Mouse (Mus musculus): Measurements from ENCODE around the gene Pih1d1. TPM values are rescaled to one million over a fixed set of nuclear protein-coding genes. Genes with fewer than 3 reads are reported as not detected.

Pih1d1 gene
- polyA plus RNA-seq, 2 experiments from 2014 or later: 40.4 to 50.6 TPM

DNA sequence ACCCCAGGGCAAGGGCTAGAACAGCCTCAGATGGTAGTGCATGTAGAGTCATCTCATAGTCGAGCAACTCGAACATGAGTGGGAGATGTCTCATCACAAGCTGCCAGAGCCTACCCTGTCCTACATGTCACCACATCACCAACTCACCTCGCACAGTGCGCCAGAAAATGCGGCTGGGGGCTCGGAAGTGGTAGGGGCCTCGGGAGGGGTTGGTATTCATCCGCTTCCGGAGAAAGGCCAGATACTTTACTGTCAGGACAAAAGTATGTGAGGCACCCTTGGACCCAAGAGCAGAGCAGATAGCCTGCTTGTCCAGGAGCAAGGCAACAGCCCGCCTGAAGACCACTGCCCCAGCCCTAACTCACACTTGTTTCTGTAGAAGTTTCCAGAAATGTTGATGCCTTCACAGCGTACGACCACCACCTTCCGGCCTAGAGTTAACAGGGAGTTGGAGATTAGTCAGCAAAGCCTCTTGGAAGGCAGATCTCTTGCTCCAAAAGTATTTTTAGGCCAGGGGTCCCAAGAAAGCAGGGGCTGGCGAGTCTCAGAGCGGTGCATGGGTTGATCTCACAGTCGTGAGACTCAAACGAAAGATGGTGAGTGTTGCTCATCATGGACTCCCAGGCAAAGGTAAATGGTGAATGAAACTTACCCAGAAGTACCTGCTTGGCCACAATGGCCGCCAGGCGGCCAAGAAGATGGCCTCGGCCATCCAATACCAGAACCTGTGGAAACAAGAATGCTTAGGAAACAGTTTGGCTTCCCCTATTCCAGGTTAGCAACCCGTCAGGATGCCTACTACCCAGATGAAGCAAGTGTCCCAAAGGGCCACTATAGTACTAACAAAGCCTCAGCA, 27.0 kb upstream of the Pih1d1 start:
- no peak for ATAC-seq

DNA sequence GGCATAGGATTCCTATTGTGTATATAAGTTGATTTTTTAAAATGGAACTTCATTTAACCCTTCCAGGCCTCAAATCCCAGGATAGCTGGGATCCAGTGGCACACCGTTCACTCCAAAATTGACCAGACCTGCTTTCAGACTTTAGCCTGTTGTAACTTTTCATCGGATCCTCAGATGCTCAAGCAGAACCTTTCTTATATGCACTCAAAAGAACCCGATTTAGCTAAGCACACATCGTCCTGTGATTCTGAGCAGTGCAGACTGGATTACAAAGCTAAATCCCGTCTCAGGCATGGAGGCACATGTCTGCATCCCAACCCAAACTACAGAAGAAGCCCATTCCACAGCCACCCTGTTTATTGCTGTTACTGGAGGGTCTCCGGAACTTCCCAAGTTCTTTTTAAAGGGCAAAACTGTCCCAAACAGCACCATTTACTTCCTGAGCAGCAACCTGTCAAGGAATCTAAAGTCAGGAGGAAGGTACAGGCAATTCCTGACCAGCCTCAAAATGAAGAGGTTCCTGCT, 26.3 kb upstream of the Pih1d1 start:
- no peak for ATAC-seq

DNA sequence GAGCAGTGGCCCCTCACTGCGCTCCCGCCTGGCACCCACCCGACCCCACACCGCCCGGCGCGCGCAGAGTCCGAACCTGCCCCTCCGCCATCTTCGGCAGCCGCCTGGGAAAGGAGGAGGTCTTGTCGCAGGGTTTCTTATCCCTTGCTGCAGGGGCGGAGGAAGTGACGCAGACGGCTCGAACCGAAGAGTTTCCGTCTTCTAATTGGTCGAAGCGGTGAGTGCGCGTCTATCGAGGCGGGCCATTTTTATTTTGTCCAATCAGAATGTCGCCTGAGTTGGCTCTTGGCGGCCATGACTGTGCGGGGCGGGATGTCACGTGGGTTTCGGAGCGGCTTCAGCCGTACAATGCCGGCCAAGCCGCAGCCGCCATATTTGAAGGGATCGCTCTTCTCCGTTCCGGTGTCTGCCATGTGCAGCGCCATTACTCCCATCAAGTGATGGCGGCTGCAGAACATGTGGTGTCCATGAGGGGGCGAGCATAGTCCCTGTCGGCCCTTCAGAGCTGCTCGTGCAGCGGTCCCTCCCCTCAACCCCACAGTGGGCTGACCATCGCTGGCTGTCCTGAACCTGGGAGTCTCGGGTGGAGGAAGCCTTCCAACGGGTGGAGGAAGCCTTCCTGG, 25.4 kb upstream of the Pih1d1 start, which contains the start of gene Rpl13a:
Rpl13a (minus strand) TSS at position 138 of the 623 bp plus-strand sequence.
- ATAC-seq: peak; percentile 82

DNA sequence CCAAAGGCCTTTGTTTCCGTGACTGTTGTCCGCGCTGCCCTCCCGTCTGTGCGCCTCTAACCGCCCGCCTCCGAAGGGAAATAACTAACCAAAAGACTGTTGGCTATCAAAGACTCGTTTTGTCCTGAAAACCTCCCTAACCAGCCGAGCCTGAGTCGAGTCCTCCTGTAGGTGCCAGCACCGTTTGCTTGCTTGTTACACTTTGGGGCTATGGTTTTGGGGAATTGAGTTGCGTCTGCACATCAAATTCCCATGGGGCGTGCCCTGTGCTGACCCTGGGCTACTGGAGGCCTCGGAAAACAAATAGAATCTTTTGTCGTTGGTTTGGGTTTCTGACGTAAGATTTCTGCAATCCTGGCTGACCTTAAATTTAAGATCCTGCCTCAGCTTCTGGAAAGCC, 24.8 kb upstream of the Pih1d1 start:
- no peak for ATAC-seq

DNA sequence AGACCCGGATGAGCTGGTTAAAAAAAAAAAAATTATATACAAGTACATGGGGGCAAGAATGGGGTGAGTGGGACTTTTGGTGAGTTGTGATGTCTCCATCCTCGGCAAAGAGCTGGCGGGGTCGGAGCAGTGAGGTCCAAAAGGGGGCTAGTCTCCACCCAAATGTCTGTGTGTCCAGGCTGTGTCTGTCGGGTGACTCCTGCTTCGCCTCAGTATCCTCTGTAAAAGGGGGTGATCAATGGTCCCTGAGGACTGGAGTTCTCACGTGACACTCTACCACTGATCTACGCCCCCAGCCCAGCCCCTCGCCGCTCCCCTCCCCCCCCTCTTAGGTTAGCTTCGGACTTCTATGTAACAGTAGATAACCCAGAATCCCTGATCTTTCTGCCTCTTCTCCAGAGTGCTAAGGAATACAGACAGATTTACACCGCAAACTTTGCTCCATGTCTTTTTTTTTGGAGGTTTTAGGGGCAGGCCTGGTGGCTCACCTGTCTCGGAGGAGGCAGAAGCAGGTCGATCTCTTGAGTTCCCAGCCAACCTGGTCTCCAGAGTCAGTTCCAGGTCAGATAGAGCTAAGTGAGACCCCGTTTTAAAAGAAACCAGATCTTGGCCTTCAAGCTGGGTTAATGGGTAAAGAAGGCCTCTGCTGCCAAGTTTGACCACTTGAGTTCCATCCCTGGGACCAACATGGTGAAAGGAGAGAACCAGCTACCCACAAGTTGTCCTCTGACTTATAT, 24.2 kb upstream of the Pih1d1 start:
- ATAC-seq: no peak

DNA sequence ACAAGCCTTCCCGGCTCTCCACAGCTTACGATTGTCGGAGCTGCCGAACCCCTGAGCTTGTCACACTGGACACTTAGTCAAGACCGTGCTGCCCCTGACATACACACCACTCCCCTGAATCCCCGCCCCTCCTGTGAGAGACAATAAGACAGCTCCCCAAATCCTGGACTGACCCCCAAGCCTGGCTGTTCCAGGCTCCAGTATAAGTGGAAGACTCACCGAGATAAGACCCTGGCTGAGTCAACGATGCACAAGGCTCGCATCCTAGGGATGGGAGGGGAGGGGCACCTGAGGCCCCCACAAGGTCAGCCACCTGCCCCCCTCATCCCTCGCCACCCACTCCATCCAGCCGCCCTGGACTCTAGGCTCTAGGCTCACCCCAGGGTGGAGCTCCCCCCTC, 22.3 kb upstream of the Pih1d1 start:
- no peak for ATAC-seq

DNA sequence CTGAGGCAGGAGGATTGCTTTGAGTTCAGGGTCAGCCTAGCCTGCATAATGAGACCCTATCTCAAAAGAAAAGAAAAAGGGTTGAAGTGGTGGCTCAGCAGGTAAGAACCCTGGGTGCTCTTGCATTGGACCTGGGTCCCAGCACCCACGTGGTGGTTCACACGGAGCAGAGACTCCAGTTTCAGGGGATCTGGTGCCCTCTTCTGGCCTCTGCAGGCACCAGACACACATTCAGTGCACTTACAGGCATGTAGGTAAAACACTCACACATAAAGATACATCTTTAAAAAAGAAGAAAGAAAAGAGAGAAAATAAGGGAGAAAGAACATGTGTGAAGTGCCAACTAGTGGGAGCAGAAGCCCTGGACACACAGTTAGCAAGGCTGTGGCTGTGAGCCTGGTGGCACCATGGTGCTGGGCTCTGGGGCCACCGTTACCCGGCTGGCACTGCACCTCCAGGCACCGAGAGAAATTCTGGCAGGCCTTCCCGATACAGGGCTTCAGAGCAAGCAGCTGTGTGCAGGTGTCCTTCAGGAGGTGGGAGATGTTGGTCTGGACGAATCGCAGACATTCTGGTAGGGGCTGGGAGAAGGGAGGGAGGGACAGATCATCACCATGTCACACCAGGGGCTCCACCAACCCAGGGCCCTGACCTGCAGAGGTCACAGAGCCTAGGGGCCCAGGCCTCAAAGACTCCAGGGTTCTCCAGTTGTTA, 20.5 kb upstream of the Pih1d1 start:
- no peak for ATAC-seq

DNA sequence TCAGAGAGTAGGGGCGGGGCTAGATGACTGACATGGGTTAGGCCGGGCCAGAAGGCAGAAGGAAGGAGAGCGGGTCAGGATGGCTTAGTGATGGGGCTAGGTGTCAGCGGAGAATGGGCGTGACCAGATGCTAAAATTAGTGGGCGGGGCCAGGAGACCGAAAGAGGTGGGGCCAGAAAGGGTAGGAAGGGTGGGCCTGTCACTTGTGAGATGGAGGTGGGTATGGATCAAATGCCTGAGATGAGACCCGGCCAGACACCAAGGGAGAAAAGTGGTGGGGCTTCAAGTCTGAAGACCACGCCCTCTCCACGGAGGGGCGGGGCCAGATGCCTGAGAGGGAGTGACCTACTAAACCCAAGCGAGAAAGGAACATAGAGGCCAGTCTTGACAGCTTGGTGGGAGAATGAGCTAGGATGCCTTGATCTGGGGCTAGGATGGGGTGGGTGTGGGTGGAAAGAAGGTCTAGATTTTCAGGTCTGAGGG, 19.5 kb upstream of the Pih1d1 start:
- no peak for ATAC-seq

DNA sequence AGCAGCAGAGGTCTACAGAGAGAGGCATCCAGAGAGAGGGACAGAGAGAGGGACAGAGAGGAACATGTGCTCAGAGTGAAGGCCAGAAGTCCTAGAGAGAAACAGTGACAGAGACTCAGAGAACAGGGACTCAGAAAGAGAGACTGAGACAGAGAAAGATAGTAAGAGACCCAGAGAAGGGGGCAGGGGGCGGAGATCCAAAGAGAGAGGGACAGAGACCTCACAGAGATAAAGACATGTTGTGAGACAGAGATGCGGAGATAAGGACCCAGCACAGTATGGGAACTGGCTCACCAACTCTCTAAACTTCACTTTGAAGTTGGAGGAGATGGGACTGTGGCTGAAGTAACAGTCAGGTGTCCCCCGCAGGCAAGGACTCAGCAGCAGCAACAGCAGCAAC, 18.7 kb upstream of the Pih1d1 start:
- ATAC-seq: no peak

DNA sequence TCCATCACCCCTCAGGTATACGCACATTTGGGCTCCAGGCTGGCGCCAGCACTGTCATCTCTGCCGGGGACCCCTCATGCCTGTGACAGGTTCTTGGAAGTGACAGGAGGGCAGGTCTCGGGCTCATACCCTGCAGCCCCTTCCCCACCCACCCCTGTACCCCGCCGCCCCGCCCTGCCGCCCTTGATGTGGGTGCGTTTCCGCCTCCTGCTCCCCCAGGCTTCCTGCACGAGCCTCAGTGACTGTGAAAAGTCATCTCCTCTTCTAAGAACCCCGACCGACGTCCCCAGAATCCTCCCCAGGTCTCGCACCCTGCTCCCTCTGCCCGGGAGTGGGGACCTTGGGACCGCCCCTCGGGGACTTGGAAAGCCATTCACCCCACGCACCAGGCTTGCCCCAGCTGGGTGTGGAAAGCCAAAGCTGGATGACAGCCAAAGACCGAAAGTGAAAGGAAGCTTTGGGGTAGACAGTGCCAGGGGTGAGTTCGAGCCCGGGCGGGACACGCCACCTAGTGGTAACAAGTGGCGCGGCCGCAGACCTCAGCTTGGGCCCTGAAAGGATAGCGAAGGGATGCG, 18.0 kb upstream of the Pih1d1 start, which contains the start of the genes Gm45713 and Flt3l:
Gm45713 (minus strand) TSS at position 239 of the 575 bp plus-strand sequence.
Flt3l (minus strand) TSS at position 440 of the 575 bp plus-strand sequence.
- peak; percentile 84 for ATAC-seq

DNA sequence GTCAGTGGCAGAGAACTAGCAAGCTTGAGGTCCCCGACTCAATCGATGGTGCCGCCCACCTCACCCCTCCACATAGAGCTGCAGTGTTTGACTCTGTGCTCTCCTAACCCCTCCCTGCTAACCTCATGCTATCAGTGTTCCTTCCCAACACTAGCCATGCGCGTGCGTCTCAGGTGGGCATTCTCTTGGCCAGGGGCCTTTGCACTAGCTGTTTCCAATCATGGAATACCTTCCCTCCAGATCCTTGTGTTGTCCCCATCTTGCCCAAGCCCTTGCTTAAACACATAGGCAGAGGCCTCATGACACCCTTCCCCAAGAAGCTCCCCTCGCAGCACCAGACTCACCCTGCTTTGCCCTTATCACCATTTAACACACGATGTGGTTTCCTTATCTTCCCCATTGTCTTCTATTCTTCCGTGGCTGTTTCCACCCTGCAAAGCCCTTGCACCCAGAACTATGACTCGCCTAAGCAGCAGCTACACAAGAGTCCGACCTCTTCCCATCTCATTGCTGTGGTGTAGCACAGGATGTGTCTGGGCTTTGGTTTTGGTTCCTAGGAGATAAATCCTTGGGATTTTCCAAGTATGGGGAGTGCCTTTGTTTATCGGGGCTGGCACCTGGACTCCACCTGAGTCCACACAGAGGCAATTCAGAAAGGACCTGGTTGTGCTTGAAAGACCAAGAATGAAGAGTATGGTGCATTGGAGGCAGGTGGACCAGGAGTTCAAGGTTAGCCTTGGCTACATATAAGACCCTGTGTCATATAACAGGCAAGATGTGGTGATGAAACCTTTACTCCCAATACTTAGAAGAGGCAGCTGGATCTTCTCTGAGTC, 16.7 kb upstream of the Pih1d1 start:
- no peak for ATAC-seq

DNA sequence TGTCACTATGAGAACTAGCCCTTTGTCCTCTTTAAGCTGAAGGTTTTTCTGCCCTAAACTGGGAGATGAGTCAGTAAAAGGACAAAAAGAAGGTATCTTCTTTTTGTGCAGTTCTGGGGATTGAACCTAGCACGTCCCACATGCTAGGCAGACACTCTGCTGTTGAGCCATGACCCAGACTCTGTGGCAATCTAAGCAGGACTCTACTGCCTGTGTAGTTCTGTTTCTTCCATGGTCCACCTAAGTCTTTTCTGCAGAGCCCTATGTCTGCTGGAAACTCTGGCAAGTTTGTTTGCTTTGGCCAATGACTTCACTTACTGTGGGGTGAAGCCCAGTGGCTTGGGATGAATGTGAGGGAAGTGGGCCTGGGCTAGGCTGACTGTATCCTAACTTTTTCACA, 15.7 kb upstream of the Pih1d1 start:
- ATAC-seq: no peak

DNA sequence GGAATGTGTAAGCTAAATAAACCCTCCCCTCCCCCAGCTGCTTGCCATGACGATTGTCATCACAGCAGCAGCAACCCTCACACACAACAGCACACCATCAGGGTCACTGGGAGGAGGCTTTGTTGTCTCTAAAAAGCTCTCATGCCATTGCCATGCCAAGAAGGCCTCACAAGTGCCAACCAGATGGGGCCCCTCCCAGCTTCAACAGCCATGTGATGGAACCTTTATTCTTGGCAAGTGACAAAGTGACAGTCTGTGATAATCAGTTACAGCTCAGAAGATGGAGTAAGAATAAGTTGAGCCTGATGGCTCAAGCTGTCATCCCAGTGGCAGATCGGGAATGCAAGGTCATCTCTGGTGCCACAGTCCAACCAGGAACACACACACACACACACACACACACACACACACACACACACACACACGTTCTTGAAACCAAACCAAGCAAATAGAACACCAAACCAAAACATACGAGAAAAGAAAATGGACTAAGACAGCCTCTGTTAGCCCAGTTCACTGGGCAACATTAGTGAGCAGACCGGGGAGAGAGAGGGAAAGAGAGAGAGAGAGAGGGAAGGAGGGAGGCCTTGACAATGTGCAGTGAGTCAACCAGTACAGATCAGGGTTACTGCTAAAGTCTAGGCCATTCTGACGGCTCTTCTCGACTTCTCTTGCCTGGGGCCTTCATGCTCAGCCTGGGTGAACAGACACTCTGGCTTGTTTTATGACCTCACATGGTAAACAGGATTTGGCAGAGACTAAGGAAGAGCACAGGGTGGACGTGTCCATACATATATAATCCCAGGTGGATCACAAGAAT, 14.0 kb upstream of the Pih1d1 start:
- ATAC-seq: no peak

DNA sequence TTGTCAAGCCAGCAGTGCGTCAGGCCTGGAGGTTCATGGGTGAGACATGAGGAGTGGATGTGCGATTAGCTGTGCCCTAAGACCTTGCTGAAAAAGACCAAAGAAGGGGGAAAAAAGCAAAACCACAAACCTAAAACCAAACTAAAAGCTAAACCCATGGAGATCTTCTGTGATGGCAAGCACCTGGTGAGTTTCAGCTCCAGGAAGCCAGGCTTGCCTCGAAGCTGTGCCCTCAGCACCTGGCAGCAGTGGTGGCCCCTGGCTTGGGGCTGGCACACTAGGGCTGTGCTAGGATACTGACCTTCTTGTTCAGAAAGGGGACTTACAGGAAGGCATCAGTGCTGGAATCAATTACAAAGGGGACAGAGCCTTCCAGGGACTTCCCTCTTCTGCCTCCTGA, 12.8 kb upstream of the Pih1d1 start:
- no peak for ATAC-seq

DNA sequence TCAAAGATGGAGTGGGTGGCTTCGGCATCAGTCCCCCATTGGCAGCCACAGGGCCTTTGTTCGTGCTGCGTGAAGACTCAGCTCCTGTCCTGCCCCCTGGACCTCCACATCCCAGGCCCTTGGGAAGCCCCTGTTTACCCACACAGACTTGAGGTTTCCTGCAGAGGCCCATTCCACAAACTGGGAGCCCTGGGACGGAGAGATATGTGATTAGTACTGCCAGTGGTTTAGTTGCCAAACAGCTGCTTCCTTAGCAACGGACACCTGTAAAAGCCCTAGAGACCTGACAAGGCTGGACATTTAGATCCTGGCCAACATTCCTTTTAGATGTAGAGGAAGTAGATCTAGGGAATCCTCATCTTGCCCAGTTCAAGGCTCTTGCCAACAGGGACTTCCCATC, 12.2 kb upstream of the Pih1d1 start:
- ATAC-seq: no peak

DNA sequence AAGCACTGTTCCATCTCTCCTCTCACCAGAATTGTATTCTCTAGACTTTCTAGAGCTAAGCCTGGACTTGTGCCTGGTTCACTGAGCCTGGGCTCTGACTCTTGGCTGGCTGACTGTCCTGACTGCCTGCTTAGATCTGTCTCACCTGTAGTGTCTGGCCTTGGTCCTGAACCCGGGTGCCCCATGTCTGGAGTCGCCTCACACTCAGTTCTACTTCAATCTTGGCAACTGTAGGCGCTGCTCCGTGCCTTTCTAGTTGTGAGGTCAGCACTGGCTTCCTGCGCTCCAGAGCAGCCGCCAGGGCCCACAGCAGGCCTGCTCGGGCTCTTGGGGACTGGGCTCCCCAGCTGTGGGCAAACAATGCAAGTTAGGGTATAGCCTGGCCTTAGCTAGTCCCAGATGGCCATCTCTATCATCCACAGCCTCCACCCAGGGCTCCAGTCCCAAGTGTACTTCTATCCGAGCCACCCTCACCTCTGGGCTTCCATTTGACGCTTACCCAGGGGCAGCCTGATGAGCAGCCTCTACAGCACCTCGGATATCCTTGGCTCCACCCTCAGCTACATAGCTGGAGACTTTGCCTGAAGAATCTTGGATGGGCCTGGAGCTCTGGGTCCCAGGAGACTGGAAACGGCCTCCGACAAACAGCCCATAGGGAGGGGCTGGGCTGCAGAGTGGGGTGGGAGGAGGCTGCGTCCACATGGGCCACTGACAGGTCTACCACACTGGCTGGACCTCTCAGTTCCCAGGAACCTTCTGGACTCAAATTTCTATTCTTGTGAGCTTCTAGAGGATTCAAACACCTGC, 9.5 kb upstream of the Pih1d1 start:
- ATAC-seq: no peak

DNA sequence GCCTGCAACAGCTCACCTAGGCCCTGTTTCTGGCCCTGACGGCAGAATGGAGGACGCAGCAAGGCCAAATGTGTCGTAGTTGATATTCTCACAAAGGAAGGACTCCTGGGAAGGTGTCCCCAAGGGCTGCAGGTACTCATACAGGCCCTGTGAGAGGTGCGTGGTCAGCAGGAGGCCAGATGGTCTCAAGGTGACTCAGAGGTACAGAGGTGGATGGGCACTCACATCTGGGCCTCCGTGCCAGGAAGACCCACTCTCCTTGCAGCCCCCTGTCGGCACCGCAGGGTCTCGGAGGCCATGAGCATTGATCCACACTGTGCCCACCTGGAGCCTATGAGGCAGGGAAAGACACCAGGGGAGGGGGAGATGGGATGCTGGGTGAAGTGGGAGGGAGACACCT, 8.6 kb upstream of the Pih1d1 start:
- no peak for ATAC-seq

DNA sequence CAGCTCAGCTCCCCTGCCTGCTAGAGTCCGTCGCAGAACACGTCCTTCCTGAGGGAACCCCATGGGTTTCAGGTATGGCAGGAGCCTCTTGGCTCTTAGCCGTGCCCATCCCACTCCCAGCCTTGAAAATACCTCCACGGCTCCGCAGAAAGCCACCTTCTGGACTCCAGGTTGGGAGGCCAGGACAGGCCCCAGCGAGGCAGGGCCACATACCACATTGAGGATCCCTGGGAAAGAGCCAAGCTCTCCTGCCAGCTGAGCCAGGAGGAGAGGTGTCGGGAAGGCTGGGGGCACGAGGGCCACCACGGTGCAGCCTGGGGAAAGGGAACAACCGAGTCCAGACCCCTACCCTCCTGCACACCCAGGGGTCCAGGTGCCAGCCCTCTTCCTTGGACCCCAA, 6.8 kb upstream of the Pih1d1 start:
- ATAC-seq: no peak

DNA sequence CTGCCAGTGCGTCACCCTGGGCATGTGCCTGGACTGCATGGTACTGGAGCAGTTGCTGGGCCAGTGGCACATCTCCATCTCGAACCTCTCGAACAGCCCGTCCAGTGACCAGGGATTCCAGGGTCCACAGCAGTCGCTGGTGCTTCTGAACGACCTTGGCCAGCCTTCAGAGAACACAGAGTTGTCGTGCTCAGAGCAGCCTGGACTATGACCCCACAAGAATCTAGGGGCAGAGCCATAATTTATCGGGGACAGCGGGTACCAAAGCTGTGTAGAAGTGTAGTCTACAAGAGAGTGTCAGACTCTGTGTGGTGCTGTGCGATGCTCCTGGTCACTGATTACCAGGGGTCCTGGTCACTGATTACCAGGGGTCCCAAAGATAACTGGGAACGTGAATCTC, 6.2 kb upstream of the Pih1d1 start:
- no peak for ATAC-seq
